Mouse (Mus musculus) small intestine, adult 2 months (tissue): ENCODE data around the gene Uap1.

Experiments
- CTCF ChIP-seq: fragments of 200-500 bp; IDR thresholded peaks from 2 replicates; pipeline ENCODE4 v1.5.1; 2012; ENCODE audit warnings: low read depth, mild to moderate bottlenecking, control low read depth, inconsistent platforms, low read length, moderate library complexity, mixed read lengths; ENCODE audit not compliant: insufficient replicate concordance, insufficient read length; ENCODE audit errors: extremely low read depth
- POLR2A ChIP-seq: fragments of 200-500 bp; IDR thresholded peaks from 2 replicates; pipeline ENCODE4 v1.6.1; 2012; ENCODE audit warnings: low read depth, mild to moderate bottlenecking, control low read depth, inconsistent platforms, low read length, moderate library complexity

GRCm38 (mm10) chr1:170155761-170156160 lies 19.0 kb downstream of the Uap1 start:
- TF ChIP-seq CTCF (no peak), POLR2A (no peak)
